Mouse (Mus musculus) bone marrow, adult 2 months (tissue): ENCODE results near the gene Tmem107.

Experiments
- CTCF ChIP-seq: fragments of 200-500 bp; IDR thresholded peaks from 2 replicates; pipeline ENCODE4 v1.5.1; 2011; ENCODE audit warnings: low read length, control low read depth; ENCODE audit not compliant: control insufficient read depth, insufficient read depth
- POLR2A ChIP-seq: fragments of 200-500 bp; IDR thresholded peaks from 2 replicates; pipeline ENCODE4 v1.6.1; 2011; ENCODE audit warnings: low read depth, mild to moderate bottlenecking, control low read depth, low read length, borderline replicate concordance; ENCODE audit not compliant: control insufficient read depth

- TF ChIP-seq CTCF, result no peak
- no peak for TF ChIP-seq POLR2A
Measured at GRCm38 (mm10) chr11:69106299-69106698, 35.7 kb downstream of the Tmem107 start.
